Mouse (Mus musculus) testis, adult 2 months (tissue): ENCODE data around the gene Slc16a3.

Experiments
- CTCF ChIP-seq: fragments of 200-500 bp; IDR thresholded peaks from 2 replicates; pipeline ENCODE4 v1.5.1; 2012; ENCODE audit warnings: low read depth, mild to moderate bottlenecking, inconsistent platforms, low read length, moderate library complexity; ENCODE audit not compliant: control insufficient read depth, insufficient read depth, insufficient replicate concordance
- POLR2A ChIP-seq: fragments of 200-500 bp; IDR thresholded peaks from 2 replicates; pipeline ENCODE4 v1.6.1; 2012; ENCODE audit warnings: low read depth, mild to moderate bottlenecking, inconsistent platforms, low read length, moderate library complexity; ENCODE audit not compliant: control insufficient read depth

- TF ChIP-seq CTCF (no peak), POLR2A (no peak)
Observed at GRCm38 (mm10) chr11:120990126-120990781, 42.0 kb downstream of the Slc16a3 start.
